Mouse (Mus musculus): Measurements from ENCODE around the gene Defa25.
A peak's percentile ranks its signal among the peaks of the same experiment; 100 is the strongest.

GRCm38 (mm10) chr8:21093106-21093505, 8.9 kb downstream of the Defa25 start:
- TF ChIP-seq EP300 (IDR thresholded peaks at IDR 0.05; ENCODE audit: low read depth) (no peak), CTCF (IDR thresholded peaks at IDR 0.05; ENCODE audit: low read depth) (peak; percentile 13; the same call in 1 of the 2 replicates)
